Mouse (Mus musculus): ENCODE results near the gene Dppa4. TPM values are rescaled to one million over a fixed set of nuclear protein-coding genes. Genes with fewer than 3 reads are reported as not detected.

Dppa4 gene
- total RNA-seq, 2 experiments from 2014 or later, result not detected

- H3K27ac ChIP-seq, result no peak overlapping the region
- intact Hi-C loops (cut with DNase I), result no loop called here
- TF ChIP-seq CTCF (IDR thresholded peaks at IDR 0.05), result no peak
- H3K4me3 ChIP-seq, result no peak overlapping the region
- no peak for DNase-seq (ENCODE audit: extremely low spot score in 1 of 2, low spot score in 2 of 2)
Observed at GRCm38 (mm10) chr16:48331822-48332221, 48.3 kb downstream of the Dppa4 start.

GRCm38 (mm10) chr16:48335326-48335725 lies 51.8 kb downstream of the Dppa4 start:
- intact Hi-C loops (cut with DNase I), result no loop called here

More at GRCm38 (mm10) chr16:48335326-48335725, 51.8 kb downstream of the Dppa4 start:
- no peak for DNase-seq (ENCODE audit: extremely low spot score in 1 of 2, low spot score in 2 of 2)
- no peak for TF ChIP-seq CTCF (IDR thresholded peaks at IDR 0.05)
- no peak overlapping the region for H3K27ac ChIP-seq
- H3K4me3 ChIP-seq, result no peak overlapping the region

Other genes starting within 250 kb of the Dppa4 start
- gene Dppa2, start 20.2 kb downstream of the Dppa4 start, total RNA-seq (2021), result not detected
- not detected for gene Gm5485, start 128.7 kb downstream of the Dppa4 start, total RNA-seq (2021)
- gene Morc1, start 147.5 kb downstream of the Dppa4 start, total RNA-seq (2021), result not detected